Comparison of ENCODE assay signal across 21 mouse cellular contexts in genomic region chr5:146937541-146938503, GRCm38 (mm10). TPM values are rescaled to one million over a fixed set of nuclear protein-coding genes. Genes with fewer than 3 reads are reported as not detected.
A peak's percentile ranks its signal among the peaks of the same experiment; 100 is the strongest.
DNase-seq lines count a peak whose midpoint lies in the region; ATAC-seq and TF ChIP-seq lines count a peak whose summit lies in the region.
"Had no signal": no experiment of that assay in that cellular context is flagged by ENCODE, and none has a peak within 500 bp of the region (broad histone marks: within the 10 kb centered on the region; RNA-seq: fewer than 3 reads in every experiment).

No protein-coding gene starts in this region.

- TF ChIP-seq POLR2A in kidney, adult 2 months (IDR thresholded peaks at IDR 0.05; ENCODE audit: low read depth, low read length): no peak

- ATAC-seq in intestine, postnatal 0 days: peak; percentile 76
- ATAC-seq in stomach, embryonic 16.5 days (ENCODE audit: insufficient read depth, low FRiP score): peak; percentile 61
- ATAC-seq in erythroid progenitor cell, adult 5-6 weeks (replicated peaks; ENCODE audit: low FRiP score, poor library complexity, severe bottlenecking): no peak
- ATAC-seq: CD4-positive, CD25-positive, alpha-beta regulatory T cell, adult 4 months; forebrain, embryonic 14.5 days had no signal

- no peak overlapping the region for H3K27ac ChIP-seq in kidney, adult 2 months (ENCODE audit: insufficient read depth, low read depth, low read length)
- no peak overlapping the region for H3K27ac ChIP-seq in ES-E14 (ENCODE audit: insufficient read depth, low read depth, low read length, poor library complexity, severe bottlenecking)
- H3K27ac ChIP-seq in intestine, postnatal 0 days (ENCODE audit: low read depth, low read length): peak overlapping the region; percentile 21; the same call in 1 of the 2 replicates
- H3K27ac ChIP-seq in stomach, embryonic 16.5 days (ENCODE audit: low read length): no peak overlapping the region
- H3K27ac ChIP-seq in layer of hippocampus, adult 2 months: no peak overlapping the region
- H3K27ac ChIP-seq: embryonic facial prominence, embryonic 10.5 days; forebrain, embryonic 10.5 days; heart, embryonic 10.5 days; heart, embryonic 15.5 days; hindbrain, embryonic 13.5 days had no signal

- H3K9me3 ChIP-seq in ES-E14 (ENCODE audit: control insufficient read depth, insufficient read depth, low read depth, low read length): no peaks in the 10 kb centered on the region
- H3K9me3 ChIP-seq in intestine, postnatal 0 days (ENCODE audit: control insufficient read depth): no peaks in the 10 kb centered on the region
- no peaks in the 10 kb centered on the region for H3K9me3 ChIP-seq in stomach, embryonic 16.5 days (replicated peaks; ENCODE audit: control insufficient read depth, low read length)
- H3K9me3 ChIP-seq: forebrain, embryonic 10.5 days; heart, embryonic 10.5 days; heart, embryonic 15.5 days; hindbrain, embryonic 13.5 days had no signal

- peak; percentile 12 for DNase-seq in kidney, adult 2 months
- no peak for DNase-seq in kidney, postnatal 14 days
- no peak for DNase-seq in ES-E14 (ENCODE audit: low read depth, low spot score)
- DNase-seq in layer of hippocampus, adult 2 months (ENCODE audit: low spot score in 2 of 2): no peak
- DNase-seq in left cerebral cortex, adult 8-10 months (ENCODE audit: low spot score in 2 of 2): no peak
- DNase-seq: B cell, adult 2 months; cerebellum, adult 2 months; cerebellum, postnatal 10 days; gastrocnemius, postnatal 36 days; heart, adult 11 months; heart, postnatal 14 days had no signal

- H3K36me3 ChIP-seq in kidney, adult 2 months (ENCODE audit: control insufficient read depth, insufficient read depth, low read length): no peaks in the 10 kb centered on the region
- H3K36me3 ChIP-seq in ES-E14 (ENCODE audit: control insufficient read depth, insufficient read depth, low read length, poor library complexity, severe bottlenecking): no peaks in the 10 kb centered on the region
- no peaks in the 10 kb centered on the region for H3K36me3 ChIP-seq in intestine, postnatal 0 days (ENCODE audit: control insufficient read depth, insufficient read depth)
- H3K36me3 ChIP-seq in stomach, embryonic 16.5 days (ENCODE audit: control insufficient read depth, insufficient read depth, low read length): no peaks in the 10 kb centered on the region
- H3K36me3 ChIP-seq: embryonic facial prominence, embryonic 10.5 days; forebrain, embryonic 10.5 days; heart, embryonic 10.5 days; heart, embryonic 15.5 days; hindbrain, embryonic 13.5 days had no signal

- peak overlapping the region; percentile 31; the same call in 1 of the 2 replicates for H3K9ac ChIP-seq in ES-E14 (ENCODE audit: insufficient read depth, low read depth, low read length, poor library complexity, severe bottlenecking)
- H3K9ac ChIP-seq in intestine, postnatal 0 days (ENCODE audit: low read depth, low read length): no peak overlapping the region
- H3K9ac ChIP-seq in stomach, embryonic 16.5 days (ENCODE audit: low read length): no peak overlapping the region
- H3K9ac ChIP-seq: heart, embryonic 15.5 days; hindbrain, embryonic 13.5 days had no signal

- no peak overlapping the region for H3K4me3 ChIP-seq in kidney, adult 2 months (ENCODE audit: insufficient read depth, low read depth, low read length)
- H3K4me3 ChIP-seq in ES-E14 (ENCODE audit: insufficient read depth in 1 of 2, low read depth in 1 of 2, low read length in 2 of 2, poor library complexity in 1 of 2, severe bottlenecking in 1 of 2): peak overlapping the region; percentile 36 to 43; a peak in 3 of 4 replicates
- H3K4me3 ChIP-seq in intestine, postnatal 0 days (ENCODE audit: low read depth, low read length): no peak overlapping the region
- no peak overlapping the region for H3K4me3 ChIP-seq in stomach, embryonic 16.5 days (replicated peaks; ENCODE audit: low read length)
- no peak overlapping the region for H3K4me3 ChIP-seq in layer of hippocampus, adult 2 months
- H3K4me3 ChIP-seq: embryonic facial prominence, embryonic 10.5 days; forebrain, embryonic 10.5 days; heart, embryonic 10.5 days; heart, embryonic 15.5 days; hindbrain, embryonic 13.5 days had no signal

- WGBS in kidney, adult 2 months: 73% methylated on average over 32 of the region's 32 CpGs
- whole genome bisulfite sequencing in intestine, postnatal 0 days: 34% methylated on average over 32 of the region's 32 CpGs
- WGBS in stomach, embryonic 16.5 days: 66% methylated on average over 32 of the region's 32 CpGs

- no peak for TF ChIP-seq CTCF in kidney, adult 2 months (conservative IDR thresholded peaks at IDR 0.05; ENCODE audit: insufficient read depth, insufficient read length, low read depth, low read length)
- no peak for TF ChIP-seq CTCF in intestine, postnatal 0 days (IDR thresholded peaks at IDR 0.05; ENCODE audit: low read depth)
- TF ChIP-seq CTCF in layer of hippocampus, adult 2 months (conservative IDR thresholded peaks at IDR 0.05): no peak

- peak overlapping the region; percentile 51 for H3K4me2 ChIP-seq in intestine, postnatal 0 days (replicated peaks; ENCODE audit: low read depth)
- H3K4me2 ChIP-seq in stomach, embryonic 16.5 days (ENCODE audit: low read depth, low read length): peak overlapping the region; percentile 27
- H3K4me2 ChIP-seq: heart, embryonic 15.5 days; hindbrain, embryonic 13.5 days had no signal

- in situ Hi-C loops in ES-E14 (cut with MboI; ENCODE audit: low sequenced_read_pairs in 2 of 2, unreplicated experiment in 2 of 2): no loop called here

- H3K27me3 ChIP-seq in kidney, adult 2 months (replicated peaks; ENCODE audit: control insufficient read depth, insufficient read depth, low read length): no peaks in the 10 kb centered on the region
- H3K27me3 ChIP-seq in intestine, postnatal 0 days (replicated peaks; ENCODE audit: control insufficient read depth, insufficient read depth, low read length): no peaks in the 10 kb centered on the region
- no peaks in the 10 kb centered on the region for H3K27me3 ChIP-seq in stomach, embryonic 16.5 days (ENCODE audit: control insufficient read depth, insufficient read depth, low read length)

- no peaks in the 10 kb centered on the region for H3K4me1 ChIP-seq in kidney, adult 2 months (ENCODE audit: control insufficient read depth, insufficient read depth, low read length)
- H3K4me1 ChIP-seq in ES-E14 (ENCODE audit: control insufficient read depth in 2 of 2, insufficient read depth in 2 of 2, low read length in 2 of 2, poor library complexity in 1 of 2): peaks cover 0 to 4% of the 10 kb centered on the region in 2 experiments; a peak in 1 of 4 replicates
- no peaks in the 10 kb centered on the region for H3K4me1 ChIP-seq in intestine, postnatal 0 days (replicated peaks; ENCODE audit: control insufficient read depth, insufficient read depth, low read length)
- H3K4me1 ChIP-seq in stomach, embryonic 16.5 days (ENCODE audit: control insufficient read depth, insufficient read depth, low read length): no peaks in the 10 kb centered on the region
- H3K4me1 ChIP-seq: forebrain, embryonic 10.5 days; heart, embryonic 10.5 days; heart, embryonic 15.5 days; hindbrain, embryonic 13.5 days had no signal

TF ChIP-seq in ES-E14, 5 proteins besides CTCF, POLR2A, EP300 and RAD21:
- no peak for TF ChIP-seq MAFK (IDR thresholded peaks at IDR 0.05; ENCODE audit: insufficient read depth, low read depth, low read length)
- TF ChIP-seq ZNF384 (IDR thresholded peaks at IDR 0.05; ENCODE audit: low read depth, low read length): no peak
- TF ChIP-seq CHD2 (IDR thresholded peaks at IDR 0.05; ENCODE audit: low read depth, low read length): no peak
- TF ChIP-seq ZC3H11A (IDR thresholded peaks at IDR 0.05; ENCODE audit: borderline replicate concordance, low read depth, low read length): no peak
- no peak for TF ChIP-seq HCFC1 (IDR thresholded peaks at IDR 0.05; ENCODE audit: borderline replicate concordance, insufficient read depth, low read length)
TF ChIP-seq in ES-E14: peak in this region for 0.

RNA-seq across cellular contexts. Expression of gene Gtf3a, which starts 10.6 kb away (rescaled TPM):
- polyA plus RNA-seq in kidney, adult 2 months (2012; rRNA removed): 52.3 and 68.0 TPM in 2 replicates
- 72.3 and 80.4 TPM in 2 replicates for total RNA-seq in ES-E14 (2012; rRNA removed)
- polyA plus RNA-seq in intestine, postnatal 0 days (2015; fragmentation: Nextera tagmentation; extraction: Ambion mirVana): 64.9 and 66.6 TPM in 2 replicates
- 102 and 109 TPM in 2 replicates for polyA plus RNA-seq in stomach, embryonic 16.5 days (2015; fragmentation: Nextera tagmentation; extraction: Ambion mirVana)
- total RNA-seq in erythroid progenitor cell, adult 5-6 weeks (2015; ENCODE audit: low replicate concordance): 20.9 and 21.0 TPM in 2 replicates
- 15.3 and 19.6 TPM in 2 replicates for total RNA-seq in erythroid progenitor cell, adult 5-6 weeks (2017; ENCODE audit: low replicate concordance)
- 10 to 100 TPM; 23.3 to 24.7 TPM for total RNA-seq in layer of hippocampus, adult 2 months (2021)
- total RNA-seq in left cerebral cortex, adult 8-10 months (2022): 10 to 100 TPM; 21.6 to 23.3 (median 22.5) TPM

RNA-seq across cellular contexts. Expression of gene Mtif3, which starts 25.8 kb away (rescaled TPM):
- 23.2 and 27.7 TPM in 2 replicates for polyA plus RNA-seq in kidney, adult 2 months (2012; rRNA removed)
- 16.1 and 17.9 TPM in 2 replicates for total RNA-seq in ES-E14 (2012; rRNA removed)
- 29.9 and 32.3 TPM in 2 replicates for polyA plus RNA-seq in intestine, postnatal 0 days (2015; fragmentation: Nextera tagmentation; extraction: Ambion mirVana)
- 24.3 and 29.0 TPM in 2 replicates for polyA plus RNA-seq in stomach, embryonic 16.5 days (2015; fragmentation: Nextera tagmentation; extraction: Ambion mirVana)
- 1.3 and 23.1 TPM in 2 replicates for total RNA-seq in erythroid progenitor cell, adult 5-6 weeks (2015; ENCODE audit: low replicate concordance)
- total RNA-seq in erythroid progenitor cell, adult 5-6 weeks (2017; ENCODE audit: low replicate concordance): 3.2 and 6.2 TPM in 2 replicates
- 10 to 100 TPM; 20.1 to 20.3 TPM for total RNA-seq in layer of hippocampus, adult 2 months (2021)
- 10 to 100 TPM; 18.4 to 23.7 (median 19.1) TPM for total RNA-seq in left cerebral cortex, adult 8-10 months (2022)

Comparison
In these comparisons a context has a peak if more than half of its experiments do, and no peak if none do; other contexts are left out.
1. H3K4me3 ChIP-seq: peak in ES-E14 (2 of 2); none in kidney, adult 2 months (single experiment), intestine, postnatal 0 days (single experiment), stomach, embryonic 16.5 days (single experiment) and layer of hippocampus, adult 2 months (single experiment).